Mouse (Mus musculus): ENCODE measurements at regions not wholly inside any gene's neighbourhood (a gene's known extent, or its start where the extent isn't known, plus 50 kb on each side); places are given as distances from the start of the nearest gene placed in this dataset.
A peak's percentile ranks its signal among the peaks of the same experiment; 100 is the strongest.
"Not testable (repeated sequence)": the region's sequence is repeated elsewhere in the genome, so short reads cannot be mapped to it uniquely, and the experiment has no call there.

GRCm38 (mm10) chr4:8084954-8085639, 153.7 kb downstream of the Car8 start:
- peak; percentile 88 for DNase-seq

GRCm38 (mm10) chr4:8079349-8079748, 159.5 kb downstream of the Car8 start:
- DNase-seq, result no peak

GRCm38 (mm10) chr4:8072989-8073573, 165.8 kb downstream of the Car8 start:
- no peak for DNase-seq

GRCm38 (mm10) chr4:8070693-8071092, 168.1 kb downstream of the Car8 start:
- not testable (repeated sequence) for DNase-seq

GRCm38 (mm10) chr4:8068086-8068485, 170.8 kb downstream of the Car8 start:
- no peak for DNase-seq

GRCm38 (mm10) chr4:8041776-8042175, 197.1 kb downstream of the Car8 start:
- DNase-seq, result no peak

- DNase-seq, result no peak
Measured at GRCm38 (mm10) chr4:8037863-8038262, 201.0 kb downstream of the Car8 start.

- DNase-seq, result not testable (repeated sequence)
Measured at GRCm38 (mm10) chr4:8033402-8033801, 205.4 kb downstream of the Car8 start.

- DNase-seq, result no peak
Measured at GRCm38 (mm10) chr4:8005155-8005554, 233.7 kb downstream of the Car8 start.

GRCm38 (mm10) chr4:7997575-7997953, 241.3 kb downstream of the Car8 start:
- no peak for DNase-seq

GRCm38 (mm10) chr4:7996923-7997574, 241.8 kb downstream of the Car8 start:
- no peak for DNase-seq

GRCm38 (mm10) chr4:7992944-7993343, 245.9 kb downstream of the Car8 start:
- no peak for DNase-seq

GRCm38 (mm10) chr4:7987781-7988180, 251.1 kb downstream of the Car8 start:
- DNase-seq, result no peak

GRCm38 (mm10) chr4:7987346-7987745, 251.5 kb downstream of the Car8 start:
- DNase-seq, result no peak

GRCm38 (mm10) chr4:7984814-7985213, 254.0 kb downstream of the Car8 start:
- no peak for DNase-seq

- no peak for DNase-seq
Measured at GRCm38 (mm10) chr4:7979772-7980351, 259.0 kb downstream of the Car8 start.

GRCm38 (mm10) chr4:7977661-7978444, 261.0 kb downstream of the Car8 start:
- DNase-seq, result no peak

- no peak for DNase-seq
Measured at GRCm38 (mm10) chr4:7970272-7970671, 268.6 kb downstream of the Car8 start.

- DNase-seq, result no peak
Measured at GRCm38 (mm10) chr4:7965663-7966062, 273.2 kb downstream of the Car8 start.

- no peak for DNase-seq
Measured at GRCm38 (mm10) chr4:7961521-7962172, 277.2 kb downstream of the Car8 start.

GRCm38 (mm10) chr4:7960335-7960734, 278.5 kb downstream of the Car8 start:
- no peak for DNase-seq

GRCm38 (mm10) chr4:7948020-7948419, 290.8 kb downstream of the Car8 start:
- no peak for DNase-seq

GRCm38 (mm10) chr4:7921503-7921902, 317.3 kb downstream of the Car8 start:
- no peak for DNase-seq
